Mouse (Mus musculus) CD4-positive, CD25-positive, alpha-beta regulatory T cell, adult 4 months (primary cell): Measurements from ENCODE around the gene Cntn3. TPM values are rescaled to one million over a fixed set of nuclear protein-coding genes. Genes with fewer than 3 reads are reported as not detected.

ENCODE experiments used
- ATAC-seq: one replicate; pipeline ENCODE4 v1.8.0; 2017
- polyA plus RNA-seq, 2 experiments: library from polyadenylated mRNA; unstranded; fragments of 100-300 nt; shearing (Covaris generic); gene quantifications; one replicate each; pipeline ENCODE4 v1.2.1; 2017

Gene Cntn3
- polyA plus RNA-seq, 2 experiments from 2014 or later = not detected

DNA sequence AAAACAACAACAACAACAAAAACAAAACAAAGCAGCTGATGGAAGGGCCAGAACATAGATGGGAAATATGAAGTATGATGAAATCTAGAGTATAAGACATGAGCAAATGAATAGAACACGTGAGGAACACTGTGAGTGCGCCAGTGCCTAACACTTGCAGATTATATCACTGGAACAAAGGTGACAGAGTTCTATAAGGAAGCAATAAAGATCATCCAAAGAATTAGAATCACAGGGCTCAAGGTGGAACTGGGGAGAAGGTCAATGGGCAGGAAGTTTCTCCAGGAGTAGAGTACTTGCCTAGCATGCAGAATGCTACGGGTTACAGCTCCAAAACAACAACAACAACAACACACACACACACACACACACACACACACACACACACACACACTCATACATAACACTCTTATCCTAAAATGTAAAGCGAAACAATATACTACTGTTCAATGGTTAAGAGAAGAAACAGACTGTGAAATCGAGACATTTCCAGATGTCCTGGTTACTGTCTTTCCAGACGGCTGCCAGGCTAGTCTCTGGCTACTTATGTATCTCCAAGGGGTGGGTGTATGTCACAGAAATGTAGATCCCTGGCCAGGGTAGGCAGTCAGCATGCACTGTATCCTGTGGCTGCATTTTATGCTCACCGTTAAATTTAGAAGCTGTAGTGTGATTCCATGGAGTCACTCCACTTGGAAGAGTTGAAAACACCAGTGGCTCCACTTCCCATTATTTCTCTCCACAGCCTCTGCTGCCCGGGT lies 94.4 kb downstream of the Cntn3 start:
- no peak for ATAC-seq

- no peak for ATAC-seq
These were observed 134.5 kb downstream of the Cntn3 start for GRCm38 (mm10) chr6:102438353-102438752.

DNA sequence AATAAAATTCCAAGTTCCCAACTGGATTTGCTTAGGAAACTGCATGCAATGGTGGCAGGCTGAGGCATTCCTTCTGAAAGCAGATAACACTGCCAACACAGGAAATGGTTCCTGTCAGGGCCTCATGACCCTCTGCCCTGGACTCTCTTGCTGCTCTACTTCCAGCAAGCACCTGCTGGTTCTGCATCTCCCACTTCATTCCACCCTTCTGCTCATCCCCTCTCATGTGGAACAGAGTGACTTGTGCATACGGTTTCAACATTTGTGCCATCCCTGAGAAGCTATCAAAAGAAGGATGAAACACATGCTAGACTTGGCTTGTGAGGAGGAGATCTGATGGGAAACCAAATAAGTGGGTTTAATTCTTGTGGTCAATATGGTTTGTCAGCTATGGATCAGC lies 145.4 kb downstream of the Cntn3 start:
- ATAC-seq = no peak

- ATAC-seq = no peak
These were observed 151.1 kb downstream of the Cntn3 start for GRCm38 (mm10) chr6:102421781-102422180.

DNA sequence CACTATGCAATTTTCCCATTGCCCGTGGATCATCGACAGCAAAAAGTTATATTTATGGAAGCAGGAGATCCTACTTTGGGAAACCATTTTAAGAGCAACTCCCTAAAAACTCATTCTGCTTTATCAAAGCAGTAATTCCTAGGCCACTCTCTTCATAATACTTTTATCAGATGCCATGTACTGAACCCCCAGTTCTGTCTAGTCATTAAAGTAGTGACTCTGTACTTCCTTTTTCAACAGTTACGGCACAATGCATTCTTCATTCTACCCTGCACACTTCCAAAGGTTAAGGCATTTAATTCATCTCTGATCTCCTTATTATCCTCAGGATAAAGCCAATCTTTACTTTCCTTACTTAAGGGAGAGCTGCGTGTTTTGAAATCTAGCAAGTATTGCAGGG lies 184.3 kb downstream of the Cntn3 start:
- no peak for ATAC-seq

DNA sequence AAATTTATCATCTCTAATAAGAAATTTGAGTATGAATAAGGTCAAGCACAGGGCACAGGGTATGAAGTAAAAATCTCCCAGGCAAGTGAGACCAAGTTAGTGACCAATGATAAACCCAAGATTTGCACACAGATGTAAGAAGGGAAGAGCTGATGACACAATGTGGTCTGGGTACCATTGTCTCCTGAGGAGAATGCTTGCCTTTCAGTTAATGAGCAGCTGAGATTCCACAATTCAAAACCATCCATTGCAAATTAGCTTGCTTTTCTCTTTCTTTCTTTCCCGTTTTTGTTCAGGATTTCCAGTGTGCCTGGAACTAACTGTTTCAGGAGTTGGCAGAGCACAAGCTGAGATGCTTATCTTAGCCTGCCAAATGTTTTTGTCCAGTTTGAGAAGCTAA lies 200.8 kb downstream of the Cntn3 start:
- ATAC-seq = no peak

GRCm38 (mm10) chr6:102363880-102364279 lies 209.0 kb downstream of the Cntn3 start:
- ATAC-seq = no peak

- ATAC-seq = no peak
These were observed 209.5 kb downstream of the Cntn3 start for GRCm38 (mm10) chr6:102363291-102363832.

DNA sequence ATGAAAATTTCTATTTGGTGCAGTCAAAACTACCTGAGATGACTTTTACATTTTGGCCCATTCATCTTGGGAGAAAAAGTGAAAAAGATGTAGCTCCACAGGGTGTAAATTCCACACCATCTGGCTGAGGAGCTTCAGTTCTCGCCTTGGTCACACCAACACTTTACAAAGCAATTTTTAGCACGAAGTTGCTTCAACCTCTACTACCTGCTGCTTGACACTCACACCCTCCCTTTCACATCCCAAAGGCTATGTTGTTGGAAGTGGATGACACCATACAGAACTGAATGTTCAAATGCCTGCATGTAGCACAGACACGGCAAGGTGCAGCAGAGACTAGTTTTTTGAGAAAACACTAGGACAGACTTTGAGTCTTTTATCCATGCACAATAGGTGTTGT lies 240.8 kb downstream of the Cntn3 start:
- no peak for ATAC-seq

DNA sequence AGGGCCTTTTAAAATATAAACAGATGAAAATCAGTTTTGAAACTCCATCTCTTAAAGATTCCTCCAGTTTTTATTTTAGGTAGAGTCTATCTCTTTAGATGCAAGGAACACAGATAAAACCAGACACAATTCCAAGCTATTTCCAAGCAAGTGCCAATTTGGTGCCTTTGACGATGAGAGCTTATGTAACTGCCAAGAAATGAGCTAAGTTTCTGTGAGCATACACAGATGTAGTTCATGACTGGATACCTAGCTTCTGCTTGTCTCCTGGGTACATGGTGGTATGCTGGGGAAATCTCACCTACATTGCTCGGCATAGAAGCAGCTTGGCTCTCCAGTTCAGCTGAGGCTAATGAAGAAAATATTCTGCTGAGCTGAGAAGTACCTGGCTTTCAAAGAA lies 246.2 kb downstream of the Cntn3 start:
- no peak for ATAC-seq

GRCm38 (mm10) chr6:102322614-102323284 lies 250.2 kb downstream of the Cntn3 start:
- no peak for ATAC-seq

DNA sequence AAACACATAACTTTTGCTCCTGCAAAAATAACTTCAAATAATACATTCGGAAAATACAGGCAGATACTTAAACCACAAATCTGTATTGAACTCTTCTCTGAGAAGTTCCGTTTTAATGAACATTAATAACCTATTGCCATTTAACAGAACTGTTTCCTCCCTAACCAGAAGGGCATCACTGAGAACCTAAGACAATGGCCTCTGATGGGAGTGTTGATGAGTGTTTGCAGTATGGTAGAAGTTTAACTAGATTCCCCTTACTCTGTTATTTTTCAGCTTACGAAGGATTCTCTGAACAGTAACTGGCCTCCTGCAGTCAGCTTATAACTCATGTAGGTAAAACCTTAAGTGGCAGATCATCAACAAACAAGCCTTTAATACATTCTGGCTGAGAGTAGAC lies 253.1 kb downstream of the Cntn3 start:
- no peak for ATAC-seq

DNA sequence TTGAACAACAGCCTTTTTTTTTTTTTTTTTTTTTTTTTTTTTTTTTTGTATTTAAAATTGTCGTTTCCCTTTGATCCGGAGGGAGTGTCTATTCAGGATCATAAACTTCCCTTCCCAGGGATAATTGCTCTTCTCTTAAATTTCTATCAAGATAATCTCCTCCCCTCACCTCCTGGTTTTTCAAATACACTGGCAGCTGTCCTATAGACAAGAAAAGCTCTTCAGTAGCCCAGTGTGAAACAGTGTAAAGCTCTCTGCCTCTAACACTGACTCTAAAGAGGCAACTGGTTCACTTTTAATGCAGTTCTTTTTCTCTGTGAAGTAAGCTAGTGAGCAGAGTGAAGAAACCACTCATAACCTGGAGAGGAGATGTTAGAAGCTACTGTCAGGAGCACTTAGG lies 290.0 kb downstream of the Cntn3 start:
- ATAC-seq = no peak

DNA sequence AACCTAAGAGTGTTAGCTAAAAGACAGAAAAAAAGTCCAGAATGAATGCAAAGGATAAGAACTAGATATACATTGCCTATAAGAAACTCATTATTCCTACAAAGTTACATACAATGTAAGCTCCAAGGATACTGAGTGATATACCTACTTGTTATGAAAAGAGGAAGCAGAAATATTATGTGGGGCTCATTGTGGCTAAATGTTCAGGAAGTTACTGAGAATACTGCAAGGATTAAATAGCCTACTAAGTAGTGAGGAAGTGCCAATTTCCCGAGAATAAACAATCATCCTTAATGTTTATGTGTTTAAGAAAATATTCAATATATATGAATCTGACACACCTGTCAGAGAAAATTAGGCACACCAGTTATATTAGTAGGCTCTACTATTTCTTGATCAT lies 341.9 kb downstream of the Cntn3 start:
- ATAC-seq = no peak

GRCm38 (mm10) chr6:102186316-102186715 lies 386.6 kb downstream of the Cntn3 start:
- ATAC-seq = no peak

DNA sequence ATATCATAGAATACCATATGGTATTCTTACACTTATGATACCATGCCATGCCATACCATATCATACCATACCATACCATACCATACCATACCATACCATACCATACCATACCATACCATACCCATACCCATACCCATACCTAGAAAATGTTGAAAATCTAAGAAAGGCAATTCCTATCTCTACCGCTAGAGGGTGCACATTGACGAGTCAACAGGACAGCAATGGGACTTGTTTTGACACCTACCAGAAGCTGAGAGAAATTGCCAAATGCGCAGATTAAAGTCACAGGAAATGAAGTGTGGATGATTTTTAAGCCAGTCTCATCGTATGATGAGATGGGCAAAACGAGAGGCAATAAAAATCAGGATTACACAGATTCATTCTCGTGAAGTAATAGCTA lies 402.0 kb downstream of the Cntn3 start:
- no peak for ATAC-seq

DNA sequence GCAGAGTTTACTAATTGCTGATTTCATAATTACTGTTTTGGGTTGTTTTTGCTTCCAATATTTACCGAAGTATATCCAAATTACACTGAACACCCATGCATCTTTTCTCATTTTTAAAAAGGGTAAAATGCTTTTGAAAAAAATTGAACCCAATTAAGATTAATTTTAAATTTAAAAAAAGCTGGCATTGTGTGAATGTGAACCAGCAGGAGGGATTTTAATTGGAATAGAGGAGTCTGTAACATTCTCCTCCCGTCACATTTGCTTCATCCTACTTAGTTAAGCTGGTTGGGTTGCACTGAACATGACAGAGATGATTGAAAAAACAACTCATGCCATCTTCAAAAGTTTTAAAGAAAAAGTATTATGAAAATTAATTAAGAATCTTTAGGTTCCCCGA lies 411.7 kb downstream of the Cntn3 start:
- ATAC-seq = no peak

- no peak for ATAC-seq
These were observed 451.2 kb downstream of the Cntn3 start for GRCm38 (mm10) chr6:102121676-102122075.

- no peak for ATAC-seq
These were observed 452.9 kb downstream of the Cntn3 start for GRCm38 (mm10) chr6:102120003-102120402.

GRCm38 (mm10) chr6:102113629-102114028 lies 459.3 kb downstream of the Cntn3 start:
- ATAC-seq = no peak
